Mouse (Mus musculus) forebrain, embryonic 13.5 days (tissue): ENCODE data around the gene Creld1. TPM values are rescaled to one million over a fixed set of nuclear protein-coding genes. Genes with fewer than 3 reads are reported as not detected.

ENCODE experiments used
- ATAC-seq: fragments of 200-750 bp; cut with Nextera tagmentation; 2 replicates; pipeline ENCODE4 v1.8.0; 2017
- H3K27ac ChIP-seq: fragments of 300-500 bp; sonication (generic); 2 replicates; pipeline ENCODE4 v1.5.1; 2015; ENCODE audit warnings: inconsistent platforms, mild to moderate bottlenecking, moderate library complexity
- H3K27me3 ChIP-seq: fragments of 300-500 bp; sonication (generic); 2 replicates; pipeline ENCODE4 v1.6.1; 2015; ENCODE audit warnings: mild to moderate bottlenecking, inconsistent platforms
- H3K36me3 ChIP-seq: fragments of 300-500 bp; sonication (generic); 2 replicates; pipeline ENCODE4 v1.6.1; 2015; ENCODE audit warnings: mild to moderate bottlenecking, inconsistent platforms; ENCODE audit not compliant: poor library complexity, severe bottlenecking
- H3K4me1 ChIP-seq: fragments of 300-500 bp; sonication (generic); 2 replicates; pipeline ENCODE4 v1.6.1; 2015; ENCODE audit warnings: inconsistent platforms
- H3K4me2 ChIP-seq: fragments of 300-500 bp; sonication (generic); 2 replicates; pipeline ENCODE4 v1.6.1; 2015; ENCODE audit warnings: inconsistent platforms, mild to moderate bottlenecking, moderate library complexity
- H3K4me3 ChIP-seq: fragments of 300-500 bp; sonication (generic); 2 replicates; pipeline ENCODE4 v1.5.1; 2015; ENCODE audit warnings: mild to moderate bottlenecking, inconsistent platforms
- H3K9ac ChIP-seq: fragments of 300-500 bp; sonication (generic); 2 replicates; pipeline ENCODE4 v1.6.1; 2015; ENCODE audit warnings: mild to moderate bottlenecking, inconsistent platforms
- H3K9me3 ChIP-seq: fragments of 300-500 bp; sonication (generic); replicated peaks from 2 replicates; pipeline ENCODE4 v1.6.1; 2016; ENCODE audit warnings: inconsistent platforms
- WGBS: fragments of 180-500 bp; shearing (Covaris S2); methylation state at CpG from one replicate; pipeline ENCODE4 v1.1.7; 2015; 5-methylcytosine and 5-hydroxymethylcytosine counted together
- polyA plus RNA-seq: library from polyadenylated mRNA; unstranded; fragments of >200 nt; fragmentation: Nextera tagmentation; extraction: Ambion mirVana; gene quantifications from 2 replicates; pipeline ENCODE4 v1.2.1, GENCODE M21; 2015

Creld1 gene
- polyA plus RNA-seq, 1 experiment from 2014 or later, result 47.5 TPM

DNA sequence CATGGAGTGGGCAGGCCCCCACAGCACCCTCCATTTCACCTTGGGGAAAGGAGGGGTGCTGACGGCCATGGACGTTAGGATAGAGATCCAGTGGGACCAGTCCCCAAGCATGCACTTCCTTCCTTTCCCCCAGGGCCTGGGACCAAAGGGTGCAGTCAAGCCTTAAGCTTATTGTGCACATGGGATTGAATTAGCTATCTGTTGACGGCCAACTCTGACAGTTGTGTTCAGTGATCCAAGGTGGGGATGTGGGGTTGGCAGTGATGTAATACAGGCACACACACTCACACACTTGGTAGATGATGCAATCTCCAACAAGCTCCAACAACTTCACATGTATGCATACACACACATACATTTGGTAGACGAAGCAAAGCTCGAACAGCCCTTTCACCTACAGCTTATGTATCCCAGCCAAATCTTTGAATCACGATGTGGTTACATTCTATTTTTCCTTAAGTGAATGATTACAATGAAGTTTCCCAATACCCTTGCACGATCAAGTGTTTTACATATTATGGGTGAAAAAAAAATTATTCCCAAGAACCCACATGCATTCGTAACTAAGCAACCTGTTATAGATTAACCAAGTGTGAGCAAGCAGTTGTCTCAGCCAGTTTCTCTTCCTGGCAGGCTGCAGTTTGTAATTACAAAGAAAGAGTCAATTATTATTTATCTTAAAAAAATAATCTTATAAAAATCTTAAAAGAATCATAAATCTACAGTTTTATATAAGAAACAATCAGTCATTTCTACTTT, 38.7 kb upstream of the Creld1 start:
- Histone ChIP-seq H3K27me3 (no peaks in the 10 kb centered on the region), H3K9me3 (no peaks in the 10 kb centered on the region), H3K27ac (no peak overlapping the region), H3K36me3 (peaks cover 32% of the 10 kb centered on the region), H3K9ac (no peak overlapping the region), H3K4me2 (no peak overlapping the region), H3K4me1 (peaks cover 10% of the 10 kb centered on the region), H3K4me3 (no peak overlapping the region)
- ATAC-seq, result no peak
- WGBS, result 88% methylated on average over 8 of the region's 8 CpGs

DNA sequence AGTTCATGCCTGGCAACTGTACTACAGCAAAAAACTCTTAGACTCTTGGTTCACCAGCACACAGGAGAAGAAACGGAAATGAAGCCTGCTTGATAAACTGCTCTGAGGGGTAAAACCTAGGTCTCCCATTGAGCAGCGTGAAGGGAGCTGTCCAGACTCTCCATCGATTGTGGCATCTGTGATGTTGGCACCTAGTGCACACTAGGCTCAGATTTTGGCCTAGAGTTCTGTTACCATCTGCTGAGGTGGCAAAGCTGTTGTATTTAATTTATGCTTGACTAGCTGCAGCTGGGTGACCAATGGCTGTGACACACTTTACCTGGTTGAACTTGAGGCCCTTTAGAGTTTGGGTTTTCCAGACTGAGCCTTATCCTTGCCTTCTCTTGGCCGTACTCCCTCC, 35.5 kb upstream of the Creld1 start:
- Histone ChIP-seq H3K27ac (no peak overlapping the region), H3K4me3 (no peak overlapping the region), H3K9me3 (no peaks in the 10 kb centered on the region), H3K9ac (no peak overlapping the region), H3K36me3 (peaks cover 32% of the 10 kb centered on the region), H3K4me1 (peaks cover 15% of the 10 kb centered on the region), H3K27me3 (no peaks in the 10 kb centered on the region), H3K4me2 (no peak overlapping the region)
- 86% methylated on average over 4 of the region's 4 CpGs for WGBS
- ATAC-seq, result no peak

DNA sequence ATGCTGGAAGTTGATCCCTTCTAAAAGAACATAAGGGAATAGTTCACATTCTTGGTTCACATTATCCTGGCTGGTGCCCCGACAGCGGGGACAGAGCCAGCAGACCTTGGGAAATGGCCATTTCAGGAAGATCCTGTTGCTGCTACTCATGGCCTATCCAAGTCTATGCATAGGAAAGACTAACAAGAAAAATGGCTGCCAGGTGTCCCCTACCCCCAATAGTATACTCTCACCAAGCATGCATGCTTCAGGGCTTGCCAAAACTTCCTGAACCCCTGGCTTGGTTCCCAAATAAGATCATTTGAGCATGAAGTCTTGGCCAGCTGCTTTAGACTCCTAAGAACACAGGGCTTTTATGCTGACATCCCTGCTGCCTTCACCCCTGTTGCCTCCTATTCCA, 31.3 kb upstream of the Creld1 start:
- WGBS, result 83% methylated on average over 2 of the region's 2 CpGs
- H3K9me3 ChIP-seq, result no peaks in the 10 kb centered on the region
- no peak overlapping the region for H3K9ac ChIP-seq
- peaks cover 25% of the 10 kb centered on the region for H3K36me3 ChIP-seq
- no peak overlapping the region for H3K4me3 ChIP-seq
- H3K4me2 ChIP-seq, result no peak overlapping the region
- peaks cover 6% of the 10 kb centered on the region; the same call in 1 of the 2 replicates for H3K4me1 ChIP-seq
- no peaks in the 10 kb centered on the region for H3K27me3 ChIP-seq
- no peak for ATAC-seq
- H3K27ac ChIP-seq, result no peak overlapping the region

DNA sequence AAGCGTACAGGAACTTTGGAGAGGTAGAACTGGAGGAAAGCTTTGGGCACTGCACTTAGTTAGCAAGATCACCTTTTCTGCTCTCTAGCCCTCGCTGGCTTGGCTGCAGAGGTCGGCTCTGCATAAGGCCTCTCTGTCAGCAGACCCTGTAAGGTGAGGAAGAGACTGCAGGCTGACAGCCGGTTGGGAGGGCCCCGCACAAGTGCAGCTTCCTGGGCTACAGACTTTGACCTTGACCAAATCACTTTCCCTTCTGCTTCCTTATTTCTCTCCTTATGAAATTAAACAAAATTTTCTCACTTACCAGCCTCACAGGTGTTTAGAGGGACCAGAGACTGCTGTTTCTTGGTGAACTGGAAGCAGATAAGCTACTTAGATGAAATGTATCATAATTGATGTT, 28.1 kb upstream of the Creld1 start:
- no peaks in the 10 kb centered on the region for H3K27me3 ChIP-seq
- no peak overlapping the region for H3K4me2 ChIP-seq
- no peak overlapping the region for H3K27ac ChIP-seq
- H3K36me3 ChIP-seq, result no peaks in the 10 kb centered on the region
- no peak for ATAC-seq
- no peak overlapping the region for H3K4me3 ChIP-seq
- no peaks in the 10 kb centered on the region for H3K9me3 ChIP-seq
- no peak overlapping the region for H3K9ac ChIP-seq
- WGBS, result 83% methylated on average over 5 of the region's 5 CpGs
- H3K4me1 ChIP-seq, result peaks cover 6% of the 10 kb centered on the region; the same call in 1 of the 2 replicates

DNA sequence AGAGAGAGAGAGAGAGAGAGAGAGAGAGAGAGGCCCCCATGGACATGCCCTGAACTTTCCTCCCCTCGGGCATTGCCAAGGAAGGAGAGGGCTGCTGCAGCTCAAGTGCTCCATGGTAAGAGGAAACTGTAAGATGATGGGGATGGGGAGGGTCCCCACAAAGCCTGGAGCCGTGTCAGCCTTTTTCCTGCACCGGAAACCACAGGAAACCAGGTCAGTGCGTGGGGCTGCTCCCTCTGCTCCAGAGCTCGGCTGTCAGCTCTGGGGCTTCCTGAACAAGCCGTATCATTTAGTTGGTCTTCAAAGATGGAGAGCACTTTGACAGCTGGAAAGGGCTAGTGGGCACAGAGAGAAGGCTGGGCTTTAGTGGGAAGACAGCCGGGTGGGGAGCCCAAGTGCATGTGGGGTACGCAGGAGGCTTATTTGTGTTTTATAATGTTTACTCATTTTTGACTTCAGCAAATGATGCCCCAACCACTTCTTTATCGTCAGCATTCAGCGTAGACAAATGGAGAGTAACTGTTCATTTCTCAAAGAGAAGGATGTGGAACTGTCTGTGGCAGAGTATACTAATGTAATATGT, 25.1 kb upstream of the Creld1 start, which contains the start of gene Il17re:
Gene Il17re, plus strand, starts transcription at position 533 of the 583 bp plus-strand sequence.
- no peak within 1 kb of the TSS for H3K9ac ChIP-seq
- WGBS, result 75% methylated on average over 10 of the region's 10 CpGs
- H3K9me3 ChIP-seq, result no peaks in the 10 kb centered on the region
- H3K4me2 ChIP-seq, result no peak within 1 kb of the TSS
- H3K4me1 ChIP-seq, result no peaks in the 10 kb centered on the region
- no peak for ATAC-seq
- no peak within 1 kb of the TSS for H3K27ac ChIP-seq
- H3K36me3 ChIP-seq, result no peaks in the 10 kb centered on the region
- no peaks in the 10 kb centered on the region for H3K27me3 ChIP-seq
- H3K4me3 ChIP-seq, result no peak within 1 kb of the TSS

DNA sequence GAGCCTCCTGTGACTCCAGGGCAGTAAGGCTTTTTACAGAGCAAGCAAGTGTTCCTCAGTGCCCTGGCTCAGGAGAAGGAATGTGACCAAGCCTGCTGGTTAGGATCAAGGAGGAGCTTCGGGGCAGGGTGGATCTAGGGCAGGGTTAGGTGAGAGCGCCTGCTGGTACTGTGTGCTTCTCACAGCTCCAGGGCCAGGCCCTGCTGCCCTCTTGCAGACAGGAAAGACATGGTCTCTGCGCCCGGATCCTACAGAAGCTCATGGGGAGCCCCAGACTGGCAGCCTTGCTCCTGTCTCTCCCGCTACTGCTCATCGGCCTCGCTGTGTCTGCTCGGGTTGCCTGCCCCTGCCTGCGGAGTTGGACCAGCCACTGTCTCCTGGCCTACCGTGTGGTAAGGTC, 24.5 kb upstream of the Creld1 start:
- no peaks in the 10 kb centered on the region for H3K4me1 ChIP-seq
- no peaks in the 10 kb centered on the region for H3K36me3 ChIP-seq
- no peak overlapping the region for H3K9ac ChIP-seq
- WGBS, result 69% methylated on average over 10 of the region's 10 CpGs
- no peak for ATAC-seq
- H3K4me3 ChIP-seq, result no peak overlapping the region
- H3K4me2 ChIP-seq, result no peak overlapping the region
- no peak overlapping the region for H3K27ac ChIP-seq
- H3K27me3 ChIP-seq, result no peaks in the 10 kb centered on the region
- H3K9me3 ChIP-seq, result no peaks in the 10 kb centered on the region

DNA sequence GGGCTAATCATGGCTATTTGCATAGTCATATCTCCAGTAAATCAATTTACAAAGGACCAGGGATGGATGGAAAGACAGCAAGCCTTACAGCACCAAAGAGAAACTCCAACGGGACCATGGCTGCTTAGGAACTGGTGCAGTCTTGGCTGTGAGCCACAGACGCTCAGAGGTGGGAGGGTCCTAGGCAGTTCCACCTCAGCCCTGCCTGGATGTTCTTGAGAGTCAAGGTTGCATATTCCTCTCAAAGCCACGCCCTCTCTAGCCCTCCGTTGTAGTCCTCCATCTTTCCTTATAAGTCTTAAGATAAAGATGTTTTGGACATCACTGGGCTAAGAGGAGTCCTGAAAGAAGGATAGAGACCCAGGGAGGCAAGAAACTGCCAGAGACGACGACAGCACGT, 19.1 kb upstream of the Creld1 start:
- no peak for ATAC-seq
- peaks cover 20% of the 10 kb centered on the region; the same call in 1 of the 2 replicates for H3K27me3 ChIP-seq
- no peaks in the 10 kb centered on the region for H3K36me3 ChIP-seq
- no peak overlapping the region for H3K9ac ChIP-seq
- no peak overlapping the region for H3K4me3 ChIP-seq
- H3K9me3 ChIP-seq, result no peaks in the 10 kb centered on the region
- H3K4me1 ChIP-seq, result 0 out of 2 replicates have a peak, but pooled peaks cover 3% of the 10 kb centered on the region
- WGBS, result 78% methylated on average over 7 of the region's 7 CpGs
- H3K4me2 ChIP-seq, result no peak overlapping the region
- H3K27ac ChIP-seq, result no peak overlapping the region

DNA sequence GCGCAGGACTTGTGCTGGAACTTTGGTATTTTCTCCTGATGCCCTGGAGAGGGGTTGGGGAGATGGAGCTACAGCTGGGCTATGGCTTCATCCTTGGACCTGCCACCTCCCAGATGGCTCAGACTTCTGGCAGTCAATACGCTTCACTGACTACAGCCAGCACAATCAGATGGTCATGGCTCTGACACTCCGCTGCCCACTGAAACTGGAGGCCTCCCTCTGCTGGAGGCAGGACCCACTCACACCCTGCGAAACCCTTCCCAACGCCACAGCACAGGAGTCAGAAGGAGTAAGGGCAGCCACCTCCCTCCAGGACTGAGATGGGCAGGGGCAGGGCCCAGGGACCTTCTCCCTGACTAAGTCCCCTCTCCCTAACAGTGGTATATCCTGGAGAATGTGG, 17.5 kb upstream of the Creld1 start:
- Histone ChIP-seq H3K4me2 (no peak overlapping the region), H3K27me3 (peaks cover 35% of the 10 kb centered on the region), H3K4me1 (peaks cover 13% of the 10 kb centered on the region), H3K9ac (no peak overlapping the region), H3K4me3 (no peak overlapping the region), H3K36me3 (no peaks in the 10 kb centered on the region), H3K27ac (no peak overlapping the region), H3K9me3 (no peaks in the 10 kb centered on the region)
- WGBS, result 71% methylated on average over 5 of the region's 5 CpGs
- ATAC-seq, result no peak

DNA sequence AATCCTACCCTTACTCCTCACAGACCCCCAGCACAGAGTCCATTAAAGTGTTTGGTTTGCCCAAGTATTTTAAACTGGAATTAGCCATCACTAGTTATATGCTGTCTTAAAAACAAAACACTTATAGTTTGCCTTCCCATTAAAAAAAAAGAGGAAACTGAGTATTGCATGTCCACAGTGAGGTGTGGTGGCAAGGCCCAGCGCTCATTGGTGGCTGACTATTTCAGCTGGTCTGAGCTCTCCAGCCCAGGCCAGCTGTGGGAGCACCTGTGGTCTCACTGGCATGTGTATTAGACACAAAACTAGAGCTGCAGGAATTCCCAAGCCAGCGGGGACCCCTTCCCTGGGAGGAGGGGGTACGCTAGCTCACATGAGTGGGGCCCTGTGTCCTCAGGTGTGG, 14.6 kb upstream of the Creld1 start:
- 73% methylated on average over 3 of the region's 3 CpGs for WGBS
- H3K27me3 ChIP-seq, result peaks cover 56% of the 10 kb centered on the region
- ATAC-seq, result no peak
- no peaks in the 10 kb centered on the region for H3K36me3 ChIP-seq
- no peaks in the 10 kb centered on the region for H3K9me3 ChIP-seq
- H3K9ac ChIP-seq, result no peak overlapping the region
- no peak overlapping the region for H3K4me3 ChIP-seq
- H3K4me2 ChIP-seq, result peak overlapping the region; percentile 69
- H3K27ac ChIP-seq, result no peak overlapping the region
- peaks cover 13% of the 10 kb centered on the region for H3K4me1 ChIP-seq

DNA sequence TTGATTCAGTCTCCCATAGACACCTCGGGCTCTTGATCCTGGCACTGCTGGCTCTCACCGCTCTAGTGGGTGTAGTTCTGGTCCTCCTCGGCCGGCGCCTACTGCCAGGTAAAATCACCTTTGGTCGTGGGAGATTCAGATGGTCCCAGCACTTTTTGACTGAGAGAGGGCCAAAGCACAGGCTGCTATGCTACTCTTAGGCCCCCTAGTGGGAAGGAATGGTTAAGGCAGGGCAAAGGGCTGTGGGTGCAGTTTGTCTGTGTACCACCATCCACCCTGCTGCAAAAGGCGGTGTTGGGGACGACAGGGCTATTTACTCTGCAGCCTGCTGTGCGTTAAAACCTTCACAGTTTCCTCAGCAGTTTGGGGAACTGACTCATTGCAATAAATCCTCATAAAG, 14.1 kb upstream of the Creld1 start:
- Histone ChIP-seq H3K27ac (no peak overlapping the region), H3K4me1 (peaks cover 13% of the 10 kb centered on the region), H3K4me2 (peak overlapping the region; percentile 69), H3K36me3 (no peaks in the 10 kb centered on the region), H3K9ac (peak overlapping the region; percentile 51), H3K4me3 (peak overlapping the region; percentile 39), H3K27me3 (peaks cover 54% of the 10 kb centered on the region), H3K9me3 (no peaks in the 10 kb centered on the region)
- peak; percentile 75 for ATAC-seq
- WGBS, result 9% methylated on average over 9 of the region's 9 CpGs

DNA sequence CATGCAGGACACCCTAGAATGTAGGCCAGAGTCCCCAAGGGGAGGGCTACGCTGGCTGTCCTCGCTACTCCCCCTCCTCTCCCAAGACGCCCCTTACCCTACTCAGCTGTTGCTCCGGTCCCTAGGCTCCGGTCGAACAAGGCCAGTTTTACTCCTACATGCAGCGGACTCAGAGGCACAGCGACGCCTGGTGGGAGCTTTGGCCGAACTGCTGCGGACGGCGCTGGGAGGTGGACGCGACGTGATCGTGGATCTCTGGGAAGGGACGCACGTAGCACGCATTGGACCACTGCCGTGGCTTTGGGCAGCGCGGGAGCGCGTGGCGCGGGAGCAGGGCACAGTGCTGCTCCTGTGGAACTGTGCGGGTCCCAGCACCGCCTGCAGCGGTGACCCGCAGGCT, 13.7 kb upstream of the Creld1 start:
- peak; percentile 84 for ATAC-seq
- Histone ChIP-seq H3K9ac (peak overlapping the region; percentile 51), H3K4me3 (peak overlapping the region; percentile 39), H3K27ac (no peak overlapping the region), H3K4me1 (peaks cover 13% of the 10 kb centered on the region), H3K36me3 (no peaks in the 10 kb centered on the region), H3K4me2 (peak overlapping the region; percentile 69), H3K27me3 (peaks cover 50% of the 10 kb centered on the region), H3K9me3 (no peaks in the 10 kb centered on the region)
- under 1% methylated on average over 31 of the region's 31 CpGs for WGBS

DNA sequence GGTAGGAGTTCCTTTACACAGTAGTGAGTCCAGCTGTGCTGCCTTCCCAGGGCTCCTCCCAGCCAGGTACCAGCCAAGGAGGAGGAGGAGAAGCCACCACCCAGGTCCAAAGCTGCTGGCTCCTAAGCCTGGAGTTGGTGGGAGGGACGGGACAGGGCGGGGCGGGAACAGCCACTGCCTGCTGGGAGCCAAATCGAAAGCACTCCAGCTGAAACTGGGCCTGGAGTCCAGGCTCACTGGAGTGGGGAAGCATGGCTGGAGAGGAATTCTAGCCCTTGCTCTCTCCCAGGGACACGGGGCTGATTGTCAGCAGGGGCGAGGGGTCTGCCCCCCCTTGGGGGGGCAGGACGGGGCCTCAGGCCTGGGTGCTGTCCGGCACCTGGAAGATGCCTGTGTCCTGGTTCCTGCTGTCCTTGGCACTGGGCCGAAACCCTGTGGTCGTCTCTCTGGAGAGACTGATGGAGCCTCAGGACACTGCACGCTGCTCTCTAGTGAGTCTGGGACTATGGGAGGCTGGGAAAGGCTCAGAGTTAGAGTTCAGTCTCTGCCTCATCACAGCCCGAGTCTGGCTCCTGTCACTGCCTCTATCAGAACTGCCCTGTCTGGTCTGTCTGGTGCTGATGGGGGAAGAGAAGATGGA, 11.7 kb upstream of the Creld1 start, which contains the start of gene Il17rc:
Gene Il17rc, plus strand, starts transcription at position 131 of the 640 bp plus-strand sequence.
- H3K4me2 ChIP-seq, result 0 out of 2 replicates have a peak within 1 kb of the TSS, but pooled peaks have one; percentile 7
- 25% methylated on average over 12 of the region's 12 CpGs for WGBS

More for the DNA sequence above, 11.7 kb upstream of the Creld1 start, which contains the start of gene Il17rc:
- Histone ChIP-seq H3K27ac (no peak within 1 kb of the TSS), H3K4me1 (peaks cover 13% of the 10 kb centered on the region), H3K27me3 (peaks cover 48% of the 10 kb centered on the region), H3K36me3 (no peaks in the 10 kb centered on the region), H3K9ac (no peak within 1 kb of the TSS), H3K9me3 (no peaks in the 10 kb centered on the region), H3K4me3 (no peak within 1 kb of the TSS)
- no peak for ATAC-seq
